Mouse (Mus musculus): ENCODE data around the gene Plcl1. TPM values are rescaled to one million over a fixed set of nuclear protein-coding genes. Genes with fewer than 3 reads are reported as not detected.

The Plcl1 gene
- polyA plus RNA-seq, 1 experiment = 5.5 TPM

GRCm38 (mm10) chr1:55749770-55750169, 344.0 kb downstream of the Plcl1 start:
- TF ChIP-seq POLR2A (IDR thresholded peaks at IDR 0.05; ENCODE audit: borderline replicate concordance, extremely low read depth, insufficient read depth, insufficient read length, poor library complexity, severe bottlenecking) (no peak), CTCF (IDR thresholded peaks at IDR 0.05; ENCODE audit: borderline replicate concordance, extremely low read depth, insufficient read depth, insufficient read length) (no peak)
- no peak for DNase-seq (ENCODE audit: low read depth)

- peak; percentile 54 for DNase-seq (ENCODE audit: low read depth)
- TF ChIP-seq CTCF (IDR thresholded peaks at IDR 0.05; ENCODE audit: borderline replicate concordance, extremely low read depth, insufficient read depth, insufficient read length) (peak; percentile 70), POLR2A (IDR thresholded peaks at IDR 0.05; ENCODE audit: borderline replicate concordance, extremely low read depth, insufficient read depth, insufficient read length, poor library complexity, severe bottlenecking) (no peak)
Measured at GRCm38 (mm10) chr1:55755742-55756141, 350.0 kb downstream of the Plcl1 start.

GRCm38 (mm10) chr1:55762284-55762683, 356.6 kb downstream of the Plcl1 start:
- DNase-seq (ENCODE audit: low read depth) = no peak
- no peak for TF ChIP-seq CTCF (IDR thresholded peaks at IDR 0.05; ENCODE audit: borderline replicate concordance, extremely low read depth, insufficient read depth, insufficient read length)
- TF ChIP-seq POLR2A (IDR thresholded peaks at IDR 0.05; ENCODE audit: borderline replicate concordance, extremely low read depth, insufficient read depth, insufficient read length, poor library complexity, severe bottlenecking) = no peak

GRCm38 (mm10) chr1:55763171-55763570, 357.4 kb downstream of the Plcl1 start:
- DNase-seq (ENCODE audit: low read depth) = no peak
- TF ChIP-seq CTCF (IDR thresholded peaks at IDR 0.05; ENCODE audit: borderline replicate concordance, extremely low read depth, insufficient read depth, insufficient read length) (no peak), POLR2A (IDR thresholded peaks at IDR 0.05; ENCODE audit: borderline replicate concordance, extremely low read depth, insufficient read depth, insufficient read length, poor library complexity, severe bottlenecking) (no peak)

- TF ChIP-seq POLR2A (IDR thresholded peaks at IDR 0.05; ENCODE audit: borderline replicate concordance, extremely low read depth, insufficient read depth, insufficient read length, poor library complexity, severe bottlenecking) = no peak
- TF ChIP-seq CTCF (IDR thresholded peaks at IDR 0.05; ENCODE audit: borderline replicate concordance, extremely low read depth, insufficient read depth, insufficient read length) = no peak
- DNase-seq (ENCODE audit: low read depth) = no peak
Measured at GRCm38 (mm10) chr1:55766743-55767142, 361.0 kb downstream of the Plcl1 start.

- DNase-seq (ENCODE audit: low read depth) = no peak
- no peak for TF ChIP-seq POLR2A (IDR thresholded peaks at IDR 0.05; ENCODE audit: borderline replicate concordance, extremely low read depth, insufficient read depth, insufficient read length, poor library complexity, severe bottlenecking)
- TF ChIP-seq CTCF (IDR thresholded peaks at IDR 0.05; ENCODE audit: borderline replicate concordance, extremely low read depth, insufficient read depth, insufficient read length) = no peak
Measured at GRCm38 (mm10) chr1:55770072-55770785, 364.5 kb downstream of the Plcl1 start.

- peak; percentile 25 for DNase-seq (ENCODE audit: low read depth)
- TF ChIP-seq POLR2A (IDR thresholded peaks at IDR 0.05; ENCODE audit: borderline replicate concordance, extremely low read depth, insufficient read depth, insufficient read length, poor library complexity, severe bottlenecking) (no peak), CTCF (IDR thresholded peaks at IDR 0.05; ENCODE audit: borderline replicate concordance, extremely low read depth, insufficient read depth, insufficient read length) (no peak)
Measured at GRCm38 (mm10) chr1:55792817-55793216, 387.1 kb downstream of the Plcl1 start.

Other genes with a start within 250 kb of the Plcl1 start
- gene Rftn2, start 179.1 kb upstream of the Plcl1 start, polyA plus RNA-seq (2012; rRNA removed) = 8.2 and 8.7 TPM in 2 replicates
- 4.1 and 4.3 TPM in 2 replicates for gene Mars2, start 168.7 kb upstream of the Plcl1 start, polyA plus RNA-seq (2012; rRNA removed)
- not detected in 2 replicates for gene Boll, start 42.5 kb upstream of the Plcl1 start, polyA plus RNA-seq (2012; rRNA removed)

Measured in brain, embryonic 14.5 days (tissue).